Mouse (Mus musculus): ENCODE measurements around the gene Kdm2b.

GRCm38 (mm10) chr5:122850319-122851002 is 139.2 kb downstream of the Kdm2b start:
- TF ChIP-seq CTCF (conservative IDR thresholded peaks at IDR 0.05; ENCODE audit: insufficient read depth, insufficient read length, low read depth, low read length) (0 out of 2 replicates have a peak, but pooled peaks have one; percentile 18), POLR2A (IDR thresholded peaks at IDR 0.05; ENCODE audit: low read depth, low read length) (no peak)
